Mouse (Mus musculus) spleen, adult 2 months (tissue): ENCODE data around the gene Rnf103.

Source experiments
- CTCF ChIP-seq: fragments of 200-500 bp; IDR thresholded peaks from 2 replicates; pipeline ENCODE4 v1.5.1; 2011; ENCODE audit warnings: mild to moderate bottlenecking, inconsistent platforms; ENCODE audit not compliant: insufficient read depth, insufficient read length, insufficient replicate concordance; ENCODE audit errors: extremely low read depth
- POLR2A ChIP-seq: fragments of 200-500 bp; IDR thresholded peaks from 2 replicates; pipeline ENCODE4 v1.6.1; 2011; ENCODE audit warnings: low read depth, low read length, inconsistent platforms

GRCm38 (mm10) chr6:71519476-71519875, 25.8 kb downstream of the Rnf103 start:
- TF ChIP-seq CTCF (no peak), POLR2A (no peak)
